Mouse (Mus musculus) neural tube, embryonic 10.5 days (tissue): ENCODE measurements around the gene Gosr1.
A peak's percentile ranks its signal among the peaks of the same experiment; 100 is the strongest.
"Not testable (repeated sequence)": the region's sequence is repeated elsewhere in the genome, so short reads cannot be mapped to it uniquely, and the experiment has no call there.

Experiments used
- DNase-seq: peaks from one replicate; pipeline ENCODE4 v3.0.0-alpha.2; 2017; ENCODE audit warnings: low spot score; ENCODE audit errors: extremely low spot score

Gosr1 gene

GRCm38 (mm10) chr11:76735753-76736324, 27.5 kb downstream of the Gosr1 start:
- DNase-seq = no peak

GRCm38 (mm10) chr11:76734560-76734959, 28.8 kb downstream of the Gosr1 start:
- no peak for DNase-seq

GRCm38 (mm10) chr11:76730650-76731049, 32.7 kb downstream of the Gosr1 start:
- DNase-seq = no peak

- DNase-seq = no peak
These were observed 35.3 kb downstream of the Gosr1 start for GRCm38 (mm10) chr11:76728093-76728492.

GRCm38 (mm10) chr11:76723911-76724310, 39.5 kb downstream of the Gosr1 start:
- no peak for DNase-seq

GRCm38 (mm10) chr11:76717000-76717399, 46.4 kb downstream of the Gosr1 start:
- no peak for DNase-seq

- DNase-seq = peak; percentile 29
These were observed 53.5 kb downstream of the Gosr1 start for GRCm38 (mm10) chr11:76709625-76710452.

GRCm38 (mm10) chr11:76708881-76709280, 54.5 kb downstream of the Gosr1 start:
- peak; percentile 18 for DNase-seq

GRCm38 (mm10) chr11:76708066-76708465, 55.3 kb downstream of the Gosr1 start:
- no peak for DNase-seq

GRCm38 (mm10) chr11:76707656-76708055, 55.7 kb downstream of the Gosr1 start:
- no peak for DNase-seq

- DNase-seq = no peak
These were observed 63.8 kb downstream of the Gosr1 start for GRCm38 (mm10) chr11:76699626-76700025.

GRCm38 (mm10) chr11:76695810-76696209, 67.6 kb downstream of the Gosr1 start:
- no peak for DNase-seq

- DNase-seq = no peak
These were observed 71.3 kb downstream of the Gosr1 start for GRCm38 (mm10) chr11:76692096-76692495.

GRCm38 (mm10) chr11:76685604-76686003, 77.8 kb downstream of the Gosr1 start:
- no peak for DNase-seq

GRCm38 (mm10) chr11:76679508-76679907, 83.9 kb downstream of the Gosr1 start, which contains the start of gene Trarg1:
Gene Trarg1, plus strand, starts transcription at chr11:76679808.
- DNase-seq = not testable (repeated sequence)
